Mouse (Mus musculus): ENCODE results near the gene Sp2.

GRCm38 (mm10) chr11:96963580-96963979, 19.2 kb downstream of the Sp2 start:
- TF ChIP-seq POLR2A (IDR thresholded peaks at IDR 0.05; ENCODE audit: low read depth, low read length), result no peak
- peak; percentile 88 for TF ChIP-seq CTCF (IDR thresholded peaks at IDR 0.05; ENCODE audit: extremely low read depth, insufficient read depth, insufficient read length, insufficient replicate concordance)
